Mouse (Mus musculus): ENCODE results near the gene Dip2c.

- no peak for TF ChIP-seq EP300 (IDR thresholded peaks at IDR 0.05; ENCODE audit: low read length)
- TF ChIP-seq CTCF (conservative IDR thresholded peaks at IDR 0.05 in 1 of 2, IDR thresholded peaks at IDR 0.05 in 1 of 2; ENCODE audit: low read depth in 2 of 2, low read length in 2 of 2) = no peak
- no peak for TF ChIP-seq ZKSCAN1 (IDR thresholded peaks at IDR 0.05; ENCODE audit: borderline replicate concordance, low read depth, low read length)
- TF ChIP-seq CHD1 (IDR thresholded peaks at IDR 0.05; ENCODE audit: low read depth, low read length) = no peak
- TF ChIP-seq POLR2A (IDR thresholded peaks at IDR 0.05; ENCODE audit: low read depth, low read length) = no peak
- no peak for TF ChIP-seq TBP (conservative IDR thresholded peaks at IDR 0.05; ENCODE audit: low read depth, low read length)
- TF ChIP-seq HCFC1 (IDR thresholded peaks at IDR 0.05; ENCODE audit: low read depth, low read length) = no peak
- TF ChIP-seq RAD21 (IDR thresholded peaks at IDR 0.05; ENCODE audit: low read depth, low read length) = no peak
- no peak for TF ChIP-seq MAZ (IDR thresholded peaks at IDR 0.05; ENCODE audit: low read depth, low read length)
- TF ChIP-seq USF1 (IDR thresholded peaks at IDR 0.05; ENCODE audit: low read depth, low read length) = no peak
- TF ChIP-seq E2F4 (IDR thresholded peaks at IDR 0.05; ENCODE audit: insufficient replicate concordance, low read depth, low read length) = no peak
- no peak for TF ChIP-seq TCF12 (IDR thresholded peaks at IDR 0.05; ENCODE audit: low read depth, low read length)
- no peak for TF ChIP-seq ELF1 (IDR thresholded peaks at IDR 0.05; ENCODE audit: low read depth, low read length)
- no peak for TF ChIP-seq MAX (IDR thresholded peaks at IDR 0.05; ENCODE audit: low read length)
These were observed 154.4 kb downstream of the Dip2c start for GRCm38 (mm10) chr13:9430724-9431123.
